Mouse (Mus musculus): ENCODE measurements around the gene Padi4.

- TF ChIP-seq JUND (conservative IDR thresholded peaks at IDR 0.05; ENCODE audit: low read depth, low read length) (no peak), EP300 (IDR thresholded peaks at IDR 0.05; ENCODE audit: low read length) (no peak), TBP (conservative IDR thresholded peaks at IDR 0.05; ENCODE audit: low read depth, low read length) (no peak), POLR2A (IDR thresholded peaks at IDR 0.05; ENCODE audit: low read depth, low read length) (no peak)
Measured at GRCm38 (mm10) chr4:140817413-140817812, 43.4 kb upstream of the Padi4 start.

Data from CH12.LX (cell line).